Mouse (Mus musculus): Measurements from ENCODE around the gene 4930402K13Rik.

DNA sequence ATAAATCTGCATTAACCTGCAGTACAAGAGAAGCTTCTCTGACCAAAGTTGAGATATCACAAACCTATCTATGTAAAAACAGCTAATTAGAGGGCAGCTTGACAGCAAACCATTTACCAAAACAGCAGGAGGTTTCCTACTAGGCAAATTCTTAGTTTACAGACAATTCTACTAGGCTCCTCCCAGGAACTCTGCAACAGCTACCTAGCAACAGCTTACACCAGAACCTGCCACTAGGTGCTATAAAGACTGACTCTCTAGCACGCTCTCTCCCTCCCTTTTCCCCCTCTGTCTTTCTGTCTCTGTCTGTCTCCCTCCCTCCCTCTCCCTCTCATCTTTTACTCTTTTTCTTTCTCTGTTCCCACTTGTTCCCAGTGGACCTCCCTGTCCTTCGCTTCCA, 38.3 kb downstream of the 4930402K13Rik start:
- TF ChIP-seq CTCF (IDR thresholded peaks at IDR 0.05; ENCODE audit: low read depth) (no peak), EP300 (optimal IDR thresholded peaks at IDR 0.05) (no peak)

Measured in stomach, postnatal 0 days (tissue).